Mouse (Mus musculus): ENCODE results near the gene Smarcc2. TPM values are rescaled to one million over a fixed set of nuclear protein-coding genes. Genes with fewer than 3 reads are reported as not detected.

The Smarcc2 gene
- total RNA-seq, 2 experiments from 2014 or later, result 238 to 245 TPM

DNA sequence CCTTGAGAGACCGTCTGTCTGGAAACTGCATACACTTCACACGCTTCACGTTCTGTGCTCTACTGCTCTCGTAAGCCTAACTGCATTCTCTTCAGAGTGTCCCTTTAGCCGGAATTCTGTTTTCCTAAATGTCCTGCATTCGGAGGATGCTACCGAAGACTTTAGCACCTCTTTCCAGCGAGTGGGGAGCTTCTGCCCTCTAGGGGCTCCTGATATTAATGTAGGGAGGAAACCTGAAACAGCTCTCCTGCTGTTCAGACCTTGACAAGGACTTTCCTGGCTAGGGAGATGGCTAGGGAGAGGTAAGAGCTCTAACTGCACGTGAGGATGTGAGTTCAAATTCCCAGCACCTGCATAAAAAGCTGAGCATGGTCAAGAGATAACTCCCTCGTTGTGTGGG lies 18.6 kb upstream of the Smarcc2 start:
- intact Hi-C loops (cut with DNase I), result no loop called here

DNA sequence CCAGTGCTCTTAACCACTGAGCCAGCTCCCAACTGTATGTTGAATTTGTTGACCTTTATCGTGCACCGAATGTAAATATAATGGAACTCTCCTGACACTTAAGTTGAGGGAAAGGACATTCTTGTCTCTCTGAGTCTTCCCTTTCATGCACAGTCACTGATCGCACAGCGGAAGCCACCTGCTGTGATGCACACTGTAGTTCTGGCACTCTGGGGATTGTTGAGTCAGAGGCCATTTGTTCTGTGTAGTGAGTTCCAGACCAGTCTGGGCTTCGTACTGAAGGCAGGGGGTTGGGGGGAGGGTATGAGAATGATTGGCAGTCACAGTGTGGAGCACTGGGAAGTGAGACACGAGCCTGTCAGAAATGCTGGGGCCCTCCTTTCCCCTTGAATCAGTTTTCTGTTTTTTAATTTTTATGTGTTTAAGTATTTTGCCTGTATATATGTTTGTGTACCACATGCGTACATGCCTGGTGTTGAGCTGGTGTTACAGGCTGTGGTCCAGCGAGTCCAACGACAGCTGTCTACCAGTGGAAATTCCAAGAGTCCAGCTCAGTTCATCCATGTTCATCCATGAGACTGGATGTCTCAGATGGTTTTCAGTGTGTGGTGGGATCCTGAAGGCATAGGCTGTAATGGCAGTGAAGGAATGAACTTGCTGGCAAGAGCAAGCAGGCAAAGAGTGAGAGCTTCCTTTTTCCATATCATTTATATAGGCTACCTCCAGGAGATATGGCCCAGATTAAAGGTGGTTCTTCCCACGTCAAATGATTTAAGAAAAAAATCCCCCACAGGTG lies 17.5 kb upstream of the Smarcc2 start:
- intact Hi-C loops (cut with DNase I), result no loop called here
- DNase-seq (ENCODE audit: low spot score in 2 of 2), result no peak

More for the DNA sequence above, 18.6 kb upstream of the Smarcc2 start:
- no peak for DNase-seq (ENCODE audit: low spot score in 2 of 2)

DNA sequence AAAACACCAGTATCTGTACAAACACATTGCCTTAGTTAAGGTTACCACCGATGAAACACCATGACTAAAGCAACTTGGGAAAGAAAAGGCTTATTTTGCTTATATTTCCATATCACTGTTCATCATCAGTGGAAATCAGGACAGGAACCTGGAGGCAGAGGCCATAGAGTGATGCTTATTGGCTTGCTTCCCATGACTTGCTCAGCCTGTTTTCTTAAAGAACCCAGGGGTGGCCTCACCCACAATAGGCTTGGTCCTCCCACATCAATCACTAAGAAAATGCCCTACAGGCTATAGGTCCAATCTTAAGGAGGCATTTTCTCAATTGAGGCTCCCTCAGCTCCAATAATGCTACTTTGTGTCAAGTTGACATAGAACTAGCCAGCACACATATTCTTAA lies 16.3 kb upstream of the Smarcc2 start:
- no peak for DNase-seq (ENCODE audit: low spot score in 2 of 2)
- intact Hi-C loops (cut with DNase I), result no loop called here

- no peak for DNase-seq (ENCODE audit: low spot score in 2 of 2)
- intact Hi-C loops (cut with DNase I), result no loop called here
Measured at GRCm38 (mm10) chr10:128444354-128444753, 14.7 kb upstream of the Smarcc2 start.

GRCm38 (mm10) chr10:128445407-128445806 lies 13.6 kb upstream of the Smarcc2 start:
- intact Hi-C loops (cut with DNase I), result no loop called here
- no peak for DNase-seq (ENCODE audit: low spot score in 2 of 2)

GRCm38 (mm10) chr10:128451014-128451413 lies 8.0 kb upstream of the Smarcc2 start:
- no peak for DNase-seq (ENCODE audit: low spot score in 2 of 2)
- intact Hi-C loops (cut with DNase I), result loop anchor here (10.0 kb wide), 2 partner anchors 116 to 236 kb away; partner anchors contain the start of genes Cs and Spryd4

GRCm38 (mm10) chr10:128454471-128454870 lies 4.6 kb upstream of the Smarcc2 start:
- no peak for DNase-seq (ENCODE audit: low spot score in 2 of 2)

DNA sequence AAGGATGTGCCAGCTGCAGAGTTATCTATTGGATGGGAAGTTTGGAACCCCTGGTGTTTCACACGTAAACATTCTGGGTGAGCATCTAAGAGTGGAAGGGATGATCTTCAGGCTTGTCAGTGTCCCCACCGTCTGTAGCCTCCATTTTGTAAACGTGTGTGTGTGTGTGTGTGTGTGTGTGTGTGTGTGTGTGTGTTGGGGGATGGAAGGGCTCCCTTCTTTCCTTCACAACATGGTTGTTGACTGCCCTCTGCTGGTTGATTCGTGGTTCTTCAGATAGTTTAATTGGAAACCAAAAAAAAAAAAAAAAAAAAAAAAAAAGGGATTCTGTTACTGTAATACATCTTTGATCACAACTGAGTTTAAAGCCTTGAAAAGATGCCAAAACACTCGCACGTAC lies 3.8 kb upstream of the Smarcc2 start:
- intact Hi-C loops (cut with DNase I), result loop anchor here (2.0 to 10.0 kb wide), 4 partner anchors 37 to 240 kb away; partner anchors contain the start of genes Ankrd52, Cs, Myl6 and Spryd4

More at GRCm38 (mm10) chr10:128454471-128454870, 4.6 kb upstream of the Smarcc2 start:
- intact Hi-C loops (cut with DNase I), result loop anchor here (2.0 to 10.0 kb wide), 3 partner anchors 78 to 240 kb away; partner anchors contain the start of genes Ankrd52, Cs and Spryd4

GRCm38 (mm10) chr10:128457676-128458075 lies 1.4 kb upstream of the Smarcc2 start:
- DNase-seq (ENCODE audit: low spot score in 2 of 2), result no peak
- intact Hi-C loops (cut with DNase I), result loop anchor here (2.0 to 10.0 kb wide), 5 partner anchors 35 to 243 kb away; partner anchors contain the start of genes Cs, Myl6, Nabp2 and Rnf41

More for the DNA sequence above, 3.8 kb upstream of the Smarcc2 start:
- DNase-seq (ENCODE audit: low spot score in 2 of 2), result peak; percentile 39 to 55

DNA sequence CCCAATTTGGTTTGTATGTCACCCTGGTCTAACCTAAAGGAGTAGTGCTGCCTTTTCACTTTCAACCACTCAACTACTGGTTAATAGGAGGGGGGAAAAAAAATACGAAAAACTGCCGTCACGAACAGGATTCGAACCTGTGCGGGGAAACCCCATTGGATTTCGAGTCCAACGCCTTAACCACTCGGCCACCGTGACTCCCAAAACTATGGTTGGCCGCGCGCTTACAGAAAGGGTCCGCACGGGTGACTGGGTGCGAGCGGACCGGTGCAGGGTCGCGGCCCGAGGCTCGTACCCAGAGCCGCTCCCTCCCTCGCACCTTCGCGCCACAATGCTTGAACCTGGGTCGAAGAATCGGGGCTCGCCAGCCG lies 715 bp upstream of the Smarcc2 start:
- peak; percentile 90 to 92 for DNase-seq (ENCODE audit: low spot score in 2 of 2)
- intact Hi-C loops (cut with DNase I), result loop anchor here (2.0 to 10.0 kb wide), 5 partner anchors 34 to 244 kb away; partner anchors contain the start of genes Cs, Myl6, Nabp2 and Rnf41

DNA sequence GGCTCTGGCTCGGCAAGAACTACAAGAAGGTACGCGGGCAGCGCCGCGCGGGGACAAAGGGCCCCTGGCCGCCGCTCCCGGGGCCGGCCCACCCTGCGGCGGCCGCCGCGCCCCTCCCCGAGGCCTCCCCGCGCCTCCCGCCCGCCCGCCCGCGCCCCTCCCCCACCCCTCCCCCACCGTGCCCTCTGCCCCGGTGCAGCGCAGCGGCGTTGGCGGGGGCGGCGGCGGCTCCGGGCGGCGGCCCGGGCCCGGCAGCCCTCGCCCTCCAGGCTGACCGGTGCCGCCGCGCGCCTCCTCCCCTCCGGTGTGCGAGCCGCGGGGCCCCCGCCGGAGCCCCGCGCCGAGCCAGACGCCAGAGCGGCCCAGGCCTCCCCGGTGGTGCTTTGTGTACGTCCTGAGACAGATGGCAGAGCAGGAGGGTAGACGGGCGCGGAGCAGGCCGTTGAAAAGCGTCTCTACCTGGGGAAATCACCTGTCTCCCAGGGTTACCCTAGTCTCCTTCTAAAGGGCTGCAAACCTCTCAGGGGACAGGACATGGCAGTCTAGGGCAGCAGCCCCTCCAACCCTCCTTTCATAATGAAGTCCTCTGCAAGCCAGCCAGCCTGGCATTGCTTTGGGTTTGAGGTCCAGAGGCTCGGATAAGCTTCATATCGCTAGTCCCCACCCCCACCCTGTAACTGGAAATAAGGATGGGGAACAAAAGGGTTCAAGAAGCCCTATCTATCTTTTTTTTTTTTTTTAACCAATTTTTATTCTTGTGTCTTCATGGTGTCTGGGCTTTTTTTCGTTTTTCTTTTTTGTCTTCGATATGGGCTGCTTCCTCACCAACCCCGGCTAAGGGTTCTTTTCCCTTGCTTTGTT lies 591 bp downstream of the Smarcc2 start:
- peak; percentile 56 to 58 for DNase-seq (ENCODE audit: low spot score in 2 of 2)
- intact Hi-C loops (cut with DNase I), result loop anchor here (2.0 to 10.0 kb wide), 5 partner anchors 33 to 245 kb away; partner anchors contain the start of genes Cs, Myl6, Nabp2 and Rnf41

GRCm38 (mm10) chr10:128460270-128460630 lies 1.2 kb downstream of the Smarcc2 start:
- no peak for DNase-seq (ENCODE audit: low spot score in 2 of 2)
- intact Hi-C loops (cut with DNase I), result no loop called here

DNA sequence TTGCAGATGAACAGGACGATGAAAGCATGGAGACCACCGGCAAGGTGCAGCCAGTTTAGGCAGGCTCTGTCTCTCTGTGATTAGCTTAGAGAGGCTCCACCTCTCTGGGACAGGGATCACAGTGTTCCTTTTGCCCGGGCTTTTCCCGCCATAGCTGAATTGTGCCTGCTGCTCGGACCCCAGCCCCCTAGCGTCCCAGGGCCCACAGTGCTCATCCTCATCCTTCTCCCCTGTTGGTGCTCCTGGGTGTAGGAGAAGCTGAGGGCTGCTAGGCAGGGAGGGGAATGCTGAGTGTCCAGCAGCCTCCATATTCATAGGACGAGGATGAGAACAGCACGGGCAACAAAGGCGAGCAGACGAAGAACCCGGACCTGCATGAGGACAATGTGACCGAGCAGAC lies 15.3 kb downstream of the Smarcc2 start:
- DNase-seq (ENCODE audit: low spot score in 2 of 2), result no peak
- intact Hi-C loops (cut with DNase I), result no loop called here

DNA sequence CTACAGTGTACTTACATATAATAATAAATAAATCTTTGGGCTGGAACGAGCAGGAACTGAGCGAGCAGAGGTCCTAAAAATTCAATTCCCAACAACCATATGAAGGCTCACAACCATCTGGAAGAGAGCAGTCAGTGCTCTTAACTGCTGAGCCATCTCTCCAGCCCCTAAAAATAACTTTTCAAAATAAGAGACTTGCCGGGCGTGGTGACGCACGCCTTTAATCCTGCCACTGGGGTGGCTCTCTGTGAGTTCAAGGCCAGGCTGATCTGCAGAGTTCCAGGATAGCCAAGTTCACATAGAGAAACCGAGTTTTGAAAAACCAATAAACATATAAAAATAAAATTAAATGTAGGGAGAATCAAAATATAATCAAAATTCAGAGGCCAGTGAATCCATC lies 27.3 kb downstream of the Smarcc2 start:
- intact Hi-C loops (cut with DNase I), result no loop called here
- DNase-seq (ENCODE audit: low spot score in 2 of 2), result no peak

DNA sequence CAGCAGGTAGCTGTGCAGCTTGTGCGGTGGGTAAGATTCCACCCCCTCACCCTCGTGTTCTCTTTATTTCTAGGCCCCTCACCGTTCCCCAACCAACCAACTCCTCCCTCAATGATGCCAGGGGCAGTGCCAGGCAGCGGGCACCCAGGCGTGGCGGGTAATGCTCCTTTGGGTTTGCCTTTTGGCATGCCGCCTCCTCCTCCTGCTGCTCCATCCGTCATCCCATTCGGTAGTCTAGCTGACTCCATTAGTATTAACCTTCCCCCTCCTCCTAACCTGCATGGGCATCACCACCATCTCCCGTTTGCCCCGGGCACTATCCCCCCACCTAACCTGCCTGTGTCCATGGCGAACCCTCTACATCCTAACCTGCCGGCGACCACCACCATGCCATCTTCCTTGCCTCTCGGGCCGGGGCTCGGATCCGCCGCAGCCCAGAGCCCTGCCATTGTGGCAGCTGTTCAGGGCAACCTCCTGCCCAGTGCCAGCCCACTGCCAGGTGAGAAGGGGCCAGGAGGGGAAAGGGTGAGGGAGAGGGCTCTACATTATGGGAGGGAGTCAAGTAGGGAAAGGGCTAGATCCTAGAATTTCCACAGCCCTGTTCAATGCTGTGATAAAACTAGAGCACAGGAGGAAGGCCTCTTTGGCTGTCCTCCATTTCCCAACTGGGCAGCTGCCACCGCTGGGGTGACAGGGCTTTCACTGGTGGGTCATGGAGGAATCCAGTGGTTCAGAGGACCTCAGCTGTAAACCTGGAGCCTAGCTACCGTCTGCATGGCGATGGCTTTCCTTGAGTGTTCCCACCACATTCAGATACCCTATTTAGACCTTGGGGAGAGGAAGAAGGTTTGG lies 29.0 kb downstream of the Smarcc2 start:
- DNase-seq (ENCODE audit: low spot score in 2 of 2), result no peak
- intact Hi-C loops (cut with DNase I), result no loop called here

DNA sequence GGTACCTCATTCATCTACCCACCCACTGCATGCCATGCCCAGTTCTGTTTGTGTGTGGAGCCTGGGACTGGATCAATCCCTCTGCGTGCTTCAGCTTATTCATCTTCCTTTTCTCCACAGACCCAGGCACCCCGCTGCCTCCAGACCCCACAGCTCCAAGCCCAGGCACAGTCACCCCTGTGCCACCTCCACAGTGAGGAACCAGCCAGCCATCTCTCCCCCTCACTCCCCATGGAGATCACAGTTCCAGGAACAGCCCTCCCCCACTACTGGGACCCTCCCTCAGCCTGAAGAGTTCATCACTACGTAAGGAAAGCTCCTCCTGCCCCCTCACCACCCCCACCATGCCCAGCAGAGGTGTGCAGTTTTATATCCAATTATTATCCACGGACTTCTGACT lies 29.7 kb downstream of the Smarcc2 start:
- intact Hi-C loops (cut with DNase I), result no loop called here
- no peak for DNase-seq (ENCODE audit: low spot score in 2 of 2)

- intact Hi-C loops (cut with DNase I), result no loop called here
- no peak for DNase-seq (ENCODE audit: low spot score in 2 of 2)
Measured at GRCm38 (mm10) chr10:128489380-128489779, 30.3 kb downstream of the Smarcc2 start.

- intact Hi-C loops (cut with DNase I), result loop anchor here (5.0 kb wide), 2 partner anchors 32 to 58 kb away; partner anchors contain the start of genes Rpl41, Smarcc2 and Zc3h10
- no peak for DNase-seq (ENCODE audit: low spot score in 2 of 2)
Measured at GRCm38 (mm10) chr10:128489785-128490184, 30.7 kb downstream of the Smarcc2 start.

- peak in 1 of 2 experiments; percentile 11 for DNase-seq (ENCODE audit: low spot score in 2 of 2)
- intact Hi-C loops (cut with DNase I), result loop anchor here (5.0 kb wide), 2 partner anchors 33 to 57 kb away; partner anchors contain the start of genes Rpl41, Smarcc2 and Zc3h10
Measured at GRCm38 (mm10) chr10:128490232-128490631, 31.2 kb downstream of the Smarcc2 start.

All from left cerebral cortex, postnatal 36 days (tissue).